Mouse (Mus musculus) bone marrow macrophage, adult 2 months (primary cell): ENCODE data around the gene Tns3.

ENCODE experiments used
- CTCF ChIP-seq: IDR thresholded peaks from 2 replicates; pipeline ENCODE4 v1.5.1; 2012; ENCODE audit warnings: low read depth, mild to moderate bottlenecking, low read length, moderate library complexity
- POLR2A ChIP-seq: IDR thresholded peaks from 2 replicates; pipeline ENCODE4 v1.6.1; 2012; ENCODE audit warnings: mild to moderate bottlenecking, low read depth, low read length, borderline replicate concordance

GRCm38 (mm10) chr11:8595642-8596041 is 68.7 kb downstream of the Tns3 start:
- TF ChIP-seq CTCF (no peak), POLR2A (no peak)
